Mouse (Mus musculus) erythroid progenitor cell, adult 5-6 weeks (primary cell): ENCODE measurements around the gene Shc2. TPM values are rescaled to one million over a fixed set of nuclear protein-coding genes. Genes with fewer than 3 reads are reported as not detected.
A peak's percentile ranks its signal among the peaks of the same experiment; 100 is the strongest.

Source experiments
- ATAC-seq: replicated peaks from 2 replicates; pipeline ENCODE4 v1.8.0; 2016; ENCODE audit warnings: moderate number of reproducible peaks, mild to moderate bottlenecking, moderate TSS enrichment, inconsistent platforms; ENCODE audit not compliant: poor library complexity, low FRiP score, severe bottlenecking
- total RNA-seq, 2 experiments: library from RNA; stranded (forward) in 1 of 2; stranded (reverse) in 1 of 2; fragments of 150-400 nt in 1 of 2; fragments of 186-747, 209-891 nt in 1 of 2; gene quantifications; 2 replicates each; pipeline versions ENCODE4 v1.2.3 to v1.2.4; 2015 to 2017; ENCODE audit warnings: low replicate concordance in 2 of 2

Shc2 gene
- total RNA-seq, 2 experiments from 2014 or later, result not detected

DNA sequence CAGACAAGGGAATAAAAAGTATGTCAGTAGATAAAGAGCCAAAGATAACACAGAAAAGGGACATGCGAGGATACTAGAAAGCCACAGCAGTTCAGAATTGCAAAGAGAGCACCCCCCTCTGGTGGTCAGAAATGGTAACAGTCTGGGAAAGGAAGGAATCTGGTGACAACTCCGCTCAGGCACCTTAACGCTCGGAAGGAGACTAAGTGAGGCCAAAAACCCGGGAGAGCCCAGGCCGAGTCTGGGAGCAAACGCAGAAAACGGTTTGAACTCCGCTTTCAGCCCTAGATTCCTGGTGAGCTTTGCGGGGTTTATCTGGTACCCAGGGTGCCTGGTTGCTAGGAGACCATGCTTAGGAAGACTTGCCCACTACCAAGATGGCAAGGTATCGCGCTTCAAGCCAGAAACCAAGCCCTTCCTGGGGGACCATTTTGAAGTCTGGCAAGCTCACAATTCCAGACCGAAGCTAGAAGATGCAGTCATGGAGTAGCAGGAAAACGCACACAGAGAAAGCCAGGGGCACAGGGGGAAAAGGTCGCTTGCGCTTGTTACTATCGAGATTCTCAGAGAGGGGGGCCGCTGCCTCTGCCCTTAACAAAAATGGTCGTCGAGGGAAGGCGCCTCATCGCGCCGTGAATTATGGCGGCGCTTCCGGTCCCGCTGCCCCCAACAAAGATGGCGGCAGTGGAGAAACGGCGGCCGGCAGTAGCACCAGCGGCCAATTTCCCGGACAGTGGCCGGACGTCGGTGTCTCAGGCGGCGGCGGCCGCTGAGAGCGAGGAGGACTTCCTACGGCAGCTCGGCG, 31.3 kb upstream of the Shc2 start, which contains the start of gene Tpgs1:
Gene Tpgs1 (plus strand): TSS at position 599 of the 805 bp plus-strand sequence.
- ATAC-seq, result peak; percentile 86

GRCm38 (mm10) chr10:79668076-79668475, 30.4 kb upstream of the Shc2 start:
- no peak for ATAC-seq

- no peak for ATAC-seq
Observed at GRCm38 (mm10) chr10:79666493-79666892, 28.8 kb upstream of the Shc2 start.

- no peak for ATAC-seq
Observed at GRCm38 (mm10) chr10:79665051-79665450, 27.3 kb upstream of the Shc2 start.

GRCm38 (mm10) chr10:79664131-79664665, 26.5 kb upstream of the Shc2 start, which contains the start of gene Madcam1:
TSS of gene Madcam1 (plus strand) at chr10:79664559.
- ATAC-seq, result peak; percentile 47

GRCm38 (mm10) chr10:79661861-79662260, 24.1 kb upstream of the Shc2 start:
- no peak for ATAC-seq

- ATAC-seq, result no peak
Observed at GRCm38 (mm10) chr10:79660298-79660697, 22.6 kb upstream of the Shc2 start.

DNA sequence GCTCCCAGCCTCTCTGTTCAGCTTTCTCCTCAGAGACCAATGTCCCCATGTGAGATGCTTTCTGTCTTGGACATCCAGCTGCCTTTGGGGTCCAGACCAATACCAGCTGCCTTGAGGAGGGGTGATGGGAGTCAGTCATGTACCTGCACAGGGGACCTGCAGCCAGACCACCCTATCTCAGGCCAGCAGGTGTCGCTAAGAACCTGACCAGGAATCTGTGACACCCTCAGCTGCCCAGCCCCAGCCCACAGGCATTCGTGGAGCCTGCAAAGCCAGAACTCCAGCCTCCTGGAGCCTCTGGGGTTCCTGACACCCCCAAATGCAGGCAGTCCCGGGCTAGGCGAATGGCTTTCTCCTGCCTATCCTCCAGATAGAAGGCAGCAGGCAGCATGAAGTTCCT, 21.1 kb upstream of the Shc2 start:
- ATAC-seq, result peak; percentile 58; the same call in 1 of the 2 replicates

GRCm38 (mm10) chr10:79654946-79655395, 17.3 kb upstream of the Shc2 start:
- ATAC-seq, result no peak

DNA sequence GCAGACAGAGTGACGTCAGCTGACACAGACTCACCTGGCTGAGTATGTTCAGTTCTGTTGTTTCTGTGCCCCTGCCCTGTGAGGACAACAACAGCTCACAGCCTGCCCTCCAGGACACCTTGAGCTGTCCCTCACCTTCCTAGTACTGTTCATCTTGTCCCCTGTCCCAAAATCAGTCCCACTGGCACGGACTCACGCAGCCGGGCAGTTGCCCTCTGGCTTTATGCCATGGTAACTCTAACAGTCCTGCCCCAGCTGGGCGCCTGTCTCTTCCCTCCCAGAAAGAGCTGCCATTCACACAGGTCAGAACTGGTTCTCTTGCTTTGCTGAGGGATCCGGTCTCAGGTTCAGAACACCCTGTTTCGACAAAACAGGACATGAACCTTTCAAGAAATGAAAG, 15.1 kb upstream of the Shc2 start:
- ATAC-seq, result no peak

- ATAC-seq, result 0 out of 2 replicates have a peak, but pooled peaks have one; percentile 60
Observed at GRCm38 (mm10) chr10:79649070-79649751, 11.5 kb upstream of the Shc2 start.

DNA sequence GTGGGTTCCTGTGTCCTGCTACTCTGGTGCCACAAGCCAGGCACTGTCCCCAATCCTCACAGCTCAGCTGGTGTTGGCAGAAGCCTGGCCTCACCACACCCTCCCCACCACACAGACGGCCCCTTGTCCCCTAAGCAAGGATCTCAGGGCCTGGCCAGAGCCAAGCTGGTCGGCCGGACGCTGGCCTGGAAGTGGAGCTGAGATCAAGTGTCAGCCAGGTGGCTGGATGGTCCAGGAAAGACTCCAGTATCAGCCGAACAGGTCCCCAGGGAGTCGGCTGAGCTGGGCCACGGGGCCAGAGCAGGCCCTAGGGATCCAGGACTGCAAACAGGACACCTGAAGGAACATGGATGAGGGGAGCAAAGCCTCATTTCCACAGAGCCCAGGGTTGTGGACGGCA, 8.0 kb upstream of the Shc2 start, which contains the start of gene Odf3l2:
Gene Odf3l2 (minus strand): TSS at position 28 of the 400 bp plus-strand sequence.
- ATAC-seq, result no peak

DNA sequence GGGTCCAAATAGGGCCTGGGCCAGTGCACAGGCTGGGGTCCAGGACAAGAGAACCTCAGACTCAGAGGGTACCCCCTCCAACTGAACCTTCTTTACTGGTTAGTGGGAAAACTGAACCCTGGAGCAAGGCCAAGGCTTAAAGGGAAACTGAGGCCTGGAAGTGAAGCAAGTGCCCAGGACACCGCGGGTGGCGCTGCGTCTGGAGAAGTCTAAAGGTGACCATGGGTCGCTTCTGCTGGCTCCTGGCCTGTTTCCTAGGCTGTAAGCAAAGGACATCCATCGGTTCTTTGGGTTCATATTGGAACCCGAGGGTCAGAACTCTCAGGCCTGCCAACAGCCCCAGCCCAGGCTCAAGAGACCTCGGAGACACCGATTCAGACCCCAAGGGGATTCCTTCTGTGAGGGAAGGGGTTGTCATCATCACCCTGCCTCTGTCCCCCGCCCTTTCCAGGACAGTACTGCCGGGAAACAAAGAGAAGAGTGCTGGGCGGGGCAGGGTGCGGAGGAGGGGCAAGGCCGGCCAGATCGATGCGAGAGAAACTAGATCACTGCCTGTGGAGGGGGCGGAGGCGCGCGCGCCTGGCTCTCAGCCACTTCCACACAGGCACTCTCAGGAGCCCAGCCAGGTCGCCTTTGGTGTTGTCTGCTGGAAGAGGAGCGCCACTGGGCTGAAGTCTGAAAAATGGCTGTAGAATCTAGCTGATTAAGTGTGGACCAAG, 927 bp upstream of the Shc2 start:
- no peak for ATAC-seq

DNA sequence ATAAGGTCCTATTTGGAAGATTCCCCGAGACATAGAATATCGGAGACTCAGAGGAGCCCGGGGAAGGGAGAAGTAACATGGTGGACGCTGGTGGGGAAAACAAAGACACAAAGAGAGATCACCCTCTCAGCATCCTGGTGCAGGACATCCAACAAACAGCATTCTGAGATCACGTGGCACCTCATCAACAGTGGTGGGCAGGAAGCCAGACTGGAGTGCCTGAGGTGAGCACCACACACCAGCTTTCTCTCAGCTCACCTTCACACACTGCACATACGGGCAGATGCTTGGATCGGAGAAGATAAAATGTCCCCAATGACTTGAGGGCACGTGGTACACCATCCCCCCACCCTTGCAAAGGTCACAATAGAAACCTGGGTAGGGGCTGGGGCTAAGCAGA, 1.4 kb downstream of the Shc2 start:
- no peak for ATAC-seq

DNA sequence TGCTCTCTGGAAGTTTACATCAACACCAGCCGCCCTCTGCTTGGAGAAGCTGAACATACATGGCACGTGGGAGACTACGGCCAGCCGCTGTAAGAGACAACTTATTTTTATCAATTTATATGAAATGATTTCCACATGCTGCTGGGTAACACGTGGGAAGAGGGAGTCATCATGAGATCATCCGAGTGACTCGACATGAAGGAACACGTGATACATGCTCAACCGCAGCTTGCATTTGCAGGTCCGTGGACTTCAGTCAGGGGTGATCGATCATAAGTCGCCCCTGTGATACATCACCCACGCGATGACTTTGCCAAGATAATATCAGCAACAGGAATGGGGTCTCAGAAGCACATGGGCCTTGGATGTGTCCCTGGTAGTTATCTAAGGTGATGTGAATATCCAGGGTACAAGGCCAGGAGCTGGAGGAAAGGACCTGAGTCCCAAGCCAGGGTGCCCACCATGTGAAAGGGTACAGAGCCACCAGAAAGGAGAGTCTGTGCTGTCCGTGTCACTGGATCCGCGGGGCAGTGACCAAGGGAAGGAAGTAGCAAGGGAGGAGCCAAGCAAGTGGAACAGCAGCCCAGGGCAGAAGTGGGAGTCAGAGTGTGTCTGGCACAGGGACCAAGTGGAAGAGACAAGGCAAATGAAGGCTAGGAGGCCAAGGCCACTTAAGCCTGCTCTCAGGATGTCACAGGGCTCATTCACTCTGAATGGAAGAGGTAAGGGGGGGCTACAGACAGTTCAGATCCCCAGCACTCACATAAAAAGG, 4.5 kb downstream of the Shc2 start:
- ATAC-seq, result no peak

DNA sequence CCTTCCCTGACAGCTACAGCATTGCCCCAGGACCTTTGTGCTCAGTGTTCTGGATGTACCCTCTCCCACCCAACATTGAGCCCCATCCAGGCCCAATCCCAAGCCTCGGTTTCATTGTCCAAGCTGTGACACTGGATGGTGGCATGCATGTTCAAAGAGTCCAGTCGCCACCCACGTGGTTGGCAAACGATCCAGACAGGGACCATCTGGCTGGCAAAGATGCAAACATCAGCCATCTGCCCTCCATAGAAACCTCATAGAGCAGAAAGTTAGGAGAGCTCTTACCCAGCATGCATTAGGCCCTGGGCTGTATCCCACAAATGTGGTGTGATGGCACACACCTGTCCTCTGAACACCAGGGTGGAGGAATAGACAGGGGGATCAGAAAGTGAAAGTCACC, 6.3 kb downstream of the Shc2 start:
- no peak for ATAC-seq

DNA sequence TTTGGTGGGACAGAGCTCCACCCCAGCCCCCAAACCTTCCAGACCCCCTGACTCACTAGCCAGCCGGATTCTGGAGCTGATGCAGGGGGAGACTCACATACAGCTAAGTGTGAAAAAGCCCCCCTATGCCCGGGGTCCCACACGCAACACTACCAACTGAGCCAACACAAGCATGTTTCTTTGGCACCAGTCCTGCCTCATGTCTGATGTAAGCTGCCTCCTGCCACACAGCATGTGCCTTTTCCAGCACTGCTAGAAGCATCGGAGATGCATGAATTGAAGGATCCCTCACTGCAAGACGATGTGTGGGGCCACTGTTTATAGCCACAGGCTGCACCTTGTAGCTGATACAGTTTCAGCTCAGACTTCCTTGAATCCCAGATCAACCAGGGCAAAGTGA, 9.3 kb downstream of the Shc2 start:
- no peak for ATAC-seq

GRCm38 (mm10) chr10:79626156-79626555, 11.6 kb downstream of the Shc2 start:
- ATAC-seq, result no peak

- no peak for ATAC-seq
Observed at GRCm38 (mm10) chr10:79625398-79625797, 12.3 kb downstream of the Shc2 start.
